Mouse (Mus musculus) effector memory CD4-positive, alpha-beta T cell, adult 7 months (primary cell): ENCODE results near the gene Mrgbp. TPM values are rescaled to one million over a fixed set of nuclear protein-coding genes. Genes with fewer than 3 reads are reported as not detected.

ENCODE experiments used
- polyA plus RNA-seq: library from polyadenylated mRNA; unstranded; fragments of 100-300 nt; shearing (Covaris generic); gene quantifications from one replicate; pipeline ENCODE4 v1.2.1, GENCODE M21; 2017

Mrgbp gene
- polyA plus RNA-seq = 38.4 TPM

GRCm38 (mm10) chr2:180581002-180581401 lies at the start of gene Mrgbp:
Gene Mrgbp, plus strand, starts transcription at chr2:180581304.

GRCm38 (mm10) chr2:180589123-180589831 lies 8.2 kb downstream of the Mrgbp start, which contains the start of gene Ogfr:
Gene Ogfr, plus strand, starts transcription at chr2:180589245.

GRCm38 (mm10) chr2:180597490-180597889 lies 16.4 kb downstream of the Mrgbp start, which contains the start of gene Col9a3:
Gene Col9a3, plus strand, starts transcription at chr2:180597790.

Other genes starting within 250 kb of the Mrgbp start
- not detected for gene Gata5, start 246.6 kb upstream of the Mrgbp start, polyA plus RNA-seq
- 6.4 TPM for gene Slco4a1, start 125.1 kb upstream of the Mrgbp start, polyA plus RNA-seq
- gene Ntsr1, start 81.3 kb upstream of the Mrgbp start, polyA plus RNA-seq = 0.22 TPM
- gene Ogfr, start 7.9 kb downstream of the Mrgbp start, polyA plus RNA-seq = 64.8 TPM
- 1.5 TPM for gene Col9a3, start 16.5 kb downstream of the Mrgbp start, polyA plus RNA-seq
- 0.33 TPM for gene Tcfl5, start 61.4 kb downstream of the Mrgbp start, polyA plus RNA-seq
- gene Dido1, start 128.7 kb downstream of the Mrgbp start, polyA plus RNA-seq = 32.9 TPM
- gene Gid8, start 128.8 kb downstream of the Mrgbp start, polyA plus RNA-seq = 21.9 TPM
- 45.9 TPM for gene Slc17a9, start 144.0 kb downstream of the Mrgbp start, polyA plus RNA-seq
- gene Bhlhe23, start 195.6 kb downstream of the Mrgbp start, polyA plus RNA-seq = not detected